Mouse (Mus musculus) layer of hippocampus, adult 9-11 months (tissue): Measurements from ENCODE around the gene Prss35.

Source experiments
- DNase-seq: peaks from one replicate; pipeline ENCODE4 v3.0.0; 2022

The Prss35 gene

GRCm38 (mm10) chr9:86742959-86743911 lies at the start of gene Prss35:
Gene Prss35 (plus strand): TSS chr9:86743649.
- no peak for DNase-seq

GRCm38 (mm10) chr9:86693935-86694334 lies 49.5 kb upstream of the Prss35 start:
- no peak for DNase-seq

- no peak for DNase-seq
Measured at GRCm38 (mm10) chr9:86694644-86695043, 48.8 kb upstream of the Prss35 start.

GRCm38 (mm10) chr9:86695199-86695817 lies 48.1 kb upstream of the Prss35 start:
- no peak for DNase-seq

GRCm38 (mm10) chr9:86695818-86696261 lies 47.6 kb upstream of the Prss35 start, which contains the start of gene Me1:
Gene Me1 (minus strand): TSS chr9:86695953.
- DNase-seq = no peak

- DNase-seq = no peak
Measured at GRCm38 (mm10) chr9:86701264-86701663, 42.2 kb upstream of the Prss35 start.

- no peak for DNase-seq
Measured at GRCm38 (mm10) chr9:86701844-86702243, 41.6 kb upstream of the Prss35 start.

GRCm38 (mm10) chr9:86707431-86707830 lies 36.0 kb upstream of the Prss35 start:
- DNase-seq = no peak

- DNase-seq = no peak
Measured at GRCm38 (mm10) chr9:86708921-86709320, 34.5 kb upstream of the Prss35 start.

GRCm38 (mm10) chr9:86710091-86710634 lies 33.3 kb upstream of the Prss35 start:
- DNase-seq = no peak

GRCm38 (mm10) chr9:86712648-86713047 lies 30.8 kb upstream of the Prss35 start:
- DNase-seq = no peak

GRCm38 (mm10) chr9:86714089-86714488 lies 29.4 kb upstream of the Prss35 start:
- DNase-seq = peak; percentile 55

GRCm38 (mm10) chr9:86716540-86716939 lies 26.9 kb upstream of the Prss35 start:
- no peak for DNase-seq

- no peak for DNase-seq
Measured at GRCm38 (mm10) chr9:86717119-86717518, 26.3 kb upstream of the Prss35 start.

GRCm38 (mm10) chr9:86720227-86720626 lies 23.2 kb upstream of the Prss35 start:
- no peak for DNase-seq

- DNase-seq = no peak
Measured at GRCm38 (mm10) chr9:86720794-86721193, 22.7 kb upstream of the Prss35 start.

GRCm38 (mm10) chr9:86725066-86725465 lies 18.4 kb upstream of the Prss35 start:
- DNase-seq = no peak

- DNase-seq = no peak
Measured at GRCm38 (mm10) chr9:86725604-86726380, 17.7 kb upstream of the Prss35 start.

GRCm38 (mm10) chr9:86726381-86726720 lies 17.1 kb upstream of the Prss35 start:
- no peak for DNase-seq

GRCm38 (mm10) chr9:86728214-86728814 lies 15.1 kb upstream of the Prss35 start:
- no peak for DNase-seq

- DNase-seq = no peak
Measured at GRCm38 (mm10) chr9:86729084-86729483, 14.4 kb upstream of the Prss35 start.

- no peak for DNase-seq
Measured at GRCm38 (mm10) chr9:86729811-86730210, 13.6 kb upstream of the Prss35 start.

GRCm38 (mm10) chr9:86734357-86734756 lies 9.1 kb upstream of the Prss35 start:
- no peak for DNase-seq
